Mouse (Mus musculus): ENCODE measurements around the gene Fmnl3.
"Not testable (repeated sequence)": the region's sequence is repeated elsewhere in the genome, so short reads cannot be mapped to it uniquely, and the experiment has no call there.

Gene Fmnl3

DNA sequence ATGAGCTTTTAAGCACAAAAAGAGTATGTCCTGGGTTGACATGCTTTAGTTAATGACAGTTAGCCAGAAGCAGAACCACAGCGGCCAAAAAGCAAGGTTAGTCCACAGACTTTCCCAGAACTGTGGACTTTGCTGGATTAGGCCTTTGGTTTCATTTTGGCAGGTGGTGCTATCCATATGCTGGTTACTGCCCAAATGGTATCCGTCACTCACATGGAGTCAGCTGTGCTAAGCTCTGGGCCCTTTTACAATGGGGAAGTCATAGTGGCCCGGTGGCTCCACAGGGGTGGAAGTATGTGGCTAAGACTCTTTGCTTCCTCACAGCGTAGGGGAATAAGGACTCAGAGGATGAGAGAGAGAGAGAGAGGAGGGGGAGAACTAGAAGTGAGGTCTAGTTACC is 17.7 kb upstream of the Fmnl3 start:
- DNase-seq (ENCODE audit: low spot score), result no peak

DNA sequence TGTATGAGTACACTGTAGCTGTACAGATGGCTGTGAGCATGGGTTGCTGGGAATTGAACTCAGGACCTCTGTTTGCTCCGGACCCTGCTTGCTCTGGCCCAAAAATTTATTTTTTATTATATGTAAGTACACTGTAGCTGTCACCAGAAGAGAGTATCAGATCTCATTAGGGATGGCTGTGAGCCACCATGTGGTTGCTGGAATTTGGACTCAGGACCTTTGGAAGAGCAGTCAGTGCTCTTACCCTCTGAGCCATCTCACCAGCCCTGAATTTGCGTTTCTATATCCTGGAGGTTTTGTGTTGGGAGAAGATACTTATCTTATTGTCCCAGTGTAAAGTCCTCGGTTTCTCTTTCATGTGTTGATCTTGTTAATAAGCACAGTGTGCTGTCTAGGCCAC is 16.5 kb upstream of the Fmnl3 start:
- DNase-seq (ENCODE audit: low spot score), result no peak

DNA sequence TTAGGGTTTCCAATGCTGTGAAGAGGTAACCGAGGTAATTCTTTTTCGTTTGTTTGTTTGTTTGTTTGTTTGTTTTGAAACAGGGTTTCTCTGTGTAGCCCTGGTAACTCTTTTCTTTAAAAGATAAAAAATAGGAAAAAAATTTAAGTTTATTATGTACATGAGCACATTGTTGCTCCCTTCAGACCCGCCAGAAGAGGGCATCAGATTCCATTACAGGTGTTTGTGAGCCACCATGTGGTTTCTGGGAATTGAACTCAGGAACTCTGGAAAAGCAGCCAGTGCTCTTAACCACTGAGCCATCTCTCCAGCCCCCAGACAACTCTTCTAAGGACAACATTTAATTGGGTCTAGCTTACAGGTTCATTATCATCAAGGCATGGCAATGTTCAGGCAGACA is 15.8 kb upstream of the Fmnl3 start:
- DNase-seq (ENCODE audit: low spot score), result not testable (repeated sequence)

DNA sequence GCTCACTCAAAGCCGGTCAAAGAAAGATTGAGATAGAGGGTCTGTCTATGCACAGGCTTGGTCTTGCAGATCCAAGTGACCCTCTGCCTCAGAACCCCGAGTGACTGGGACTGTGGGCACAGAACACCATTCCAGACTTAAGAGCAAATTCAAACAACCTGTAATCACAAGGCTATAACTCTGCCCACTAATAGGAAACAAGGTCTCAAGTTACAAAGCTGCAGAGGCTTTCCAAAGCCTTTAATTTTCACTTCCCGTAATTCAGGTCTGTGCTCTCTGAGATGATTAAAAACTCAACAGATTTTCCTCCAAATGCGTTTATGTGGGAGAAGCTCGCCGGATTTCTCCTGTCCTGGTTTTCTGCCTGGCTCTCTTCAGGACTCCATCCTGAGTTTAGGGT is 13.8 kb upstream of the Fmnl3 start:
- no peak for DNase-seq (ENCODE audit: low spot score)

DNA sequence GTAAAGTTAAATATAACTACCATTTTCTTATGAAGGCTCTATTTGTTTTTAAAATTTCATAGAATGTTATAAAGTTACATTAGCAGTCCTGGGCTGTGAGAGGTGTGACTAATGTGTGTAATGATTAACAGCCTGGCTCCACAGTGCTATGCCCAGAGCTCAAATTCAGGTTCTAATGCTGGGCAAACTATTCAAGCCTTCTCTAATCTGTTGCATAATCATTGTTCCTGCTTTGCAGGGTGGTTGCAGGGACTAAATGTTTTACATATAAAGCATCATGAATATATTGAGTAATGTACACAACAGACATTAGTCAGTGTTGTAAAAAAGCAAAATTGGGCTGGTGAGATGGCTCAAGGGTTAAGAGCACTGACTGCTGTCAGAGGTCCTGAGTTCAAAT is 12.6 kb upstream of the Fmnl3 start:
- no peak for DNase-seq (ENCODE audit: low spot score)

DNA sequence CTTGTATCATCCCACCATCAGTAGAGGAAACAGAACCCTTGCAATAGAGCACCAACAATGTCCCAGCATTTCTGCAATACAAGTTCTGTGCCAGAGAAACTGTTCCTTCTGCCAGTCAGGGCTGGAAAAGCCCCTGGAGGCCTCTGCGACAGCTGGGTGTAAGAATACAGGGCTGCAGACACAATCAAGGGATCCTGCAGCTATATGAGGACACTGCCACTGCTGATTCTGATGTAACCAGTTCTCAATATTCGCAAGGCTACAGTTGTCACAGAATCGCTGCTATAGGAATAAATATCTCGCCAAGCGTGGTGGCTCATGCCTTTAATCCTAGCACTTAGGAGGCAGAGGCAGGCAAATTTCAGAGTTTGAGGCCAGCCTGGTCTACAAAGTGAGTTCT is 6.0 kb upstream of the Fmnl3 start:
- no peak for DNase-seq (ENCODE audit: low spot score)

DNA sequence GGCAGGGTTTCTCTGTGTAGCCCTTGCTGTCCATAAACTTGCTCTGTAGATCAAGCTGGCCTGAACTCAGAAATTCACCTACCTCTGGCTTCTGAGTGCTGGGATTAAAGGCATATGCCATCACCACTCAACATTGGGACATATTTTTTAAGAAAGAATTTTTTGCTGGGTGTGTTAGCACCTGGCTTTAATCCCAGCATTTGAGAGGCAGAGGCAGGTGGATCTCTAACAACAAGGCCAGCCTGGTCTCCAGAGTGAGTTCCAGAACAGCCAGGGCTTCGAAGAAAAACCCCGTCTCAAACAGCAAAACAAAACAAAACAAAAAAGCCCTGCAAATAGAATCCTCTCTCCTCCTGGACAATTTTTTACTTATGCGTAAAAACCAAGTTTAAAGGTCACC is 5.3 kb upstream of the Fmnl3 start:
- DNase-seq (ENCODE audit: low spot score), result no peak

DNA sequence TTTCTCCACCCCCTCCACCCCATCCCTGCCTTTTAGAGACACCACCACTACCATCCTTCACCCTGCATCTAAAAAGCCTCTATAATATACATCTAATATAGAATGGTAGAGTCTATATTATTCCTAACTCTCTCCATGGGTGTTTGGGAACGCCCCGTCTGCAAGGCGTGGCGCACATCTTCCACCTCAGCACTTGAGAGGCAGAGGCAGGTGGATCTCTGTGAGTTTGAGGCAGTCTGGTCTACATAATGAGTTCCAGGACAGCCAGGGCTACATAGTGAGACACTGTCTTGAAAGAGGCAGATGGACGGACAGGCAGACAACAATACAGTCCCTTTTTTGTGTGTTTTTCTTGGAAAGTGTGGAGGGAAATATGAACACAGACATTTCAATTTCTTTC is 4.8 kb upstream of the Fmnl3 start:
- no peak for DNase-seq (ENCODE audit: low spot score)

DNA sequence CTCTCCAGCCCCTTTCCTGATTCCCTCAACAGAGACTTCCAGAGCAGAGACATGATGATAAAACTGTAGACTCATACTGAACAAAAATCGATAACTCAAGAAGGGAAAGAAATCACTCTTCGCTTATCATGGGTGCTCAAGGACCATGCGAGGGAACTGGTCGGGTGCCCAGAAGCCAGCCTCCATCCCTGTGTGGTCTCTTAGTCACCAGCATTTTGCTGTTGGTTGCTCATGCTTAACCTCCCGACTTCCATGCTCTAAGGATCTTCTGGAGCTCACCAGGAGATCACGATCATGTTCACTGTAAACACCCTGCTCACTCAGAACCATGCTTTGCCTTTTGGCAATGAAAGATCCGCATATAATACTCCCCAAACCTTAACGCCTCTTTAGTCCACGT is 2.5 kb upstream of the Fmnl3 start:
- DNase-seq (ENCODE audit: low spot score), result no peak

DNA sequence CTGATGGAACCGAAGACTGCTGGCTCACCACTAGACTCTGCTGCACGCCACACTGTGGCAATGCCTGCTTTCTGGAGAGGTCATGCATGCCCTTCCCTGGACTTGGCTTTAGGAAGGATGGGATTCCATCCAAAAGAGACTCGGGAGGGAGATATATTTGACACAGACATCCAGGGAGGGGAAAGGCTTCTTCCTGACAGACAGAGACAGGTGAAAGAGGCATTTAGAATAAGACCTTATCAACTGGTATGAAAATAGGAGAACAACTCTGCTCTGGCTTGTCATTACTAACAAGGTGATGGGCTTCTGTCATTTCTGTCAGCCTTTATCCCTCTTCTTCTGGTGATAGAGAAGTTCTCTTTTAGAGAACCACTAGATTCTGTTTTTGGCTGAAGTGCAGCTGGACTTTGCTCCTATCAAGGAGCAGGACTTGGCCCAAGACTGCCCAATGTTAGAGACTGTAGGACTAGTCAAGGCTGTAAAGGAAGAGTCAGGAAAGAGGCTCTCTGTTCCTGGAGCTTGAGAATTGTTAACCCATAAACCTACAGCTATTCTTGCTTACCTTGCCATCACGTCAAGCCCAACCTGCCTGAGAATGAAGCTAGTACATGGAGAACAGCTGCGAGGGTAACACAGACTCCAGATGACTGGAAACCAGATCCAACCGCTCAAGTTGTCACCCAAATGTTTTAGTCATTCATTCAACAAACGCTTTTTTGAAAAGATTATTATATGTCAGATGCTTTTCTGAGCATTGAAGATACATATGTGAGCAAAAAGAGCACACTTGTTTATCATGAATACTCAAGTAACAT is 1.5 kb upstream of the Fmnl3 start:
- DNase-seq (ENCODE audit: low spot score), result no peak

DNA sequence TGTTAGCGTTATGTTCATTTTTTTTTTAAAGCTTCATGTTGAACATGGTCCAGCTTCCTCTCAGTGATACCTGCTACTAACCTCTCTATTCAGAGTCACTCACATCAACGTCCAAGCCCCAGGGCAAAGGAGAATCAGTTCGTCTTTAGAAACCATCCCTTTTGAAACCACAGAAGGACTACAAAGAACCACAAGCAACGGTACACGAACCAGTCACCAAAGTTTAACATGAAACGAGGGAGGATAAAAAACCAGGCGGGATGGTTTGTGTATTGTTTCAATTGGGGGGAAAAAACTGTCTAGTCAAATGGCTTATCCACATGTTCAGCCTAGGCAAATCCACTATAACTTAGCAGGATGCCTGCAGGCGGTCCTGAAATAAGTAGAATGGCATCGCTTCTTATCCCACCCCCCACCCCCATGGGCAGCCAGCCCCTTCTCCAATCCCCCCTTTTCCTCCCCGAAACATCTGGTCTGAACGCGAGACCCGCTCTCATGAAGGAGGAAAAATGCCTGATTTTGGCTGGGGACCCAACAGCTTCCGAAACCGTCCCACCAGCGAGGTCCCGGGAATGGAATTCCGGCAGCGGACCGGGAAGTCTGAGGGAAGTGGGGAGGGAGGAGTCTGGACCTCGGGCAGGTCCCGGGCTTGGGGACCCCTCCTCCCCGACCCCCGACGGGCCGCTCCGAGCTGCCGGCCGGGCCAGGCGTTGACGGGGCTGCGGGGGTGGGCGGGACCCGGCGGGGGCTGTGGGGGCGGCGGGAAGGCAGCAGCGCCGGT is 701 bp downstream of the Fmnl3 start:
- peak; percentile 52 for DNase-seq (ENCODE audit: low spot score)

DNA sequence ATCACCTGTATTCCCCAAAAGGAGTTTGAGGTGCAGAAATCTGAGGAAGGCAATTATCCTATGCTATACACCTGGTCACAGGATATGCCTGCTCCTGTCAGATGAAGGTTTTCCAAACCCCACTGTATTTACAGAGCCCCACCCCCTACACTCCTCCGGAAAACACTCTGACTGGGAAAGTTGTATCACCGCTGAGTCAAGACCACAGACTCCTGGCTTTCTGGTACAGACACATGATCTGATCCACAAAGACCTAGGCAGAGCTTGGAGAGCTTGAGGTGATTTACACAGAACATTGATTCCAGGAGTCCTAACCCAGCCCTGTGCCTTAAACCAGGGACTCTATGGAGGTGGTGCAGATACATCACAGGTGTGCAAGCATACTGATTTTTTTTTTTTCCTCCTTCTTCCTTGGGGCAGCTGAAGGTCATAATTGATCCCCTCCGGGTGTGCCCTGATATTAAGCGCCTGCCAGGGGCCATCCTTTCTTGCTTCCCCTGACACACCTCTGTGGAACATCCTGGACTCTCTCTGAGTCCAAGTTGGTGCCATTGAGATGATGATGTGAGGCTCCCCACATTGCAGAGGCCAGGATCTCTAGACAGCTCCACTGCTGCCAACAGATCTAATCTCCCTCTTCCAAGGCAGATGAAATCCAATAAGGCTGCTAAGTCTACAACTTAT is 1.6 kb downstream of the Fmnl3 start:
- no peak for DNase-seq (ENCODE audit: low spot score)

DNA sequence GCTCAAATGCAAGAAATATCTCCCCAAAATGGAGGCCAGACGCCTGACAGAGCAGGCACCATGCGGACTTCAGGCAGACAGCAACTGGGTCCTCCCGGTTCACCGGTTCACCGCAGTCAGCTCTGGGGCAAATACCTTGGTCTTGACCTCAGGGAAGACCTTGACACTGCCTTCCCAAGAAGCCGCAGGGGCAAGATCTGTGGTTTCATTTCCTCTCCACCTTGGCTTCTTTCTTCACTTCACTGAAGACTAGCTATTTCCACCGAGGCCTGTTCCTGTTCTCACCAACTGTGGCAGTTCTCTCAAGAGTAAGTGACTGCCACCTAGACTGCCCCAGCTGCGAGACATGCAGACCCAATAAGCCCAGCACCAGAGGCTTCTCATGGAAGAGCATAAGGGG is 5.4 kb downstream of the Fmnl3 start:
- no peak for DNase-seq (ENCODE audit: low spot score)

DNA sequence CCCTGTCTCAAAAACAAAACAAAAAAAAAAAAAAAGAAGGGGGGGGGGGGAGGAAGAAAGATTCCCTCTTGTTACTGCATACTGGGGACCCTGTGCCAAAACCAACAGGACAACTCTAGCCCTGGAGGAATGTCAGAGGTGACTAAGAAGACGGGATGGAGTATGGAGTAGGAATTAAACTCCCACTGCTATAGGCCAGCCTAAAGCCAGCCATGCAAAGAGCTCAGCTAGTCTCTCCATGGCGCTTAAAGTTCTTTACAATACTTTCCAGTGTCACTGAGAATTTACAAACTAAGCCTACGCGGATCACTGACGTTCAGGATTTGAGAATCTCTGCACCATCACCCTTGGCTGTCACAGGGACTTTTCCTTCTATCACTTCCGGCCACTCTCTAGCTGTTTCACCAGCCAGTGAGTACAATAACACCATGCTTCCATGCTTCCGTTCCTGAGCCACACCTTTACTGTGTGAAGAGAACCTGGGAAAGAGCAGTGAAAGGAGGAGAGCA is 6.2 kb downstream of the Fmnl3 start:
- DNase-seq (ENCODE audit: low spot score), result no peak

DNA sequence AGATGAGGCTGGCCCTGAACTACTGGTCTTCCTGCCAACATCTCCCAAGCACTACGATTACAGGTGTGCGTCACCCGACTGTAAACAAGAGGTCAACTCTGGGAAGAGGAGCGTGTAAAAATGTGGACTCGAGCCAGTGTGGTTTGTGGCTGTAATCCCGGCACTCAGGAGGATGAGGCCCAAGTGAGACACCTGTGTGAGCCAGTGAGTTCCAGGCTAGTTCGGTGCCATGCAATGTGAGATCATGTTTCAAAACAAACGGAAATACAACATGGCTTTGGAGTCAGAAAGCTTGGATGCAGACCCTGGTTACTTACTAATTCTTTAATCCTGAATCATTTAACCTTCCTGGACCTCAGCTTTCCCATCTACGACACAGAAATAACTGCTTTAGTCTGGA is 11.3 kb downstream of the Fmnl3 start:
- no peak for DNase-seq (ENCODE audit: low spot score)

DNA sequence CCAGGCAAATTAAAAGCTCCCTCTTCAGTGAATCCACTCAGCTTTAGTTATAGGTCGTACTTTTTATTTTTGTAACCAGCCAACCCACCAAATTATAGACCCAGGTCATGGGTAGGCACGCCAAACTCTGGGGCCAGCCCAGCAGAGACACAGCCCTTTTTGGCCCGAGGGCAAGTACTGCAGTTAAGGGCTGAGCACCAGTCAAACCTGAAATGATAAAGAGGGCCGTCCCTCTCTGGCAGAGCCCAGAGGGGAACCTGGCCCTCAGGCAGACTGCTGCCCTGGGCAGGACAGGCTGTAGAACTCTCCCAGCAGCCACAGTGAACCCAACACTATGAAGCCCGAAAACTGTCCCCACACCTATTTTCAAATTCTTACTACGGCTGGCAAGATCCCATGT is 13.8 kb downstream of the Fmnl3 start:
- DNase-seq (ENCODE audit: low spot score), result no peak

DNA sequence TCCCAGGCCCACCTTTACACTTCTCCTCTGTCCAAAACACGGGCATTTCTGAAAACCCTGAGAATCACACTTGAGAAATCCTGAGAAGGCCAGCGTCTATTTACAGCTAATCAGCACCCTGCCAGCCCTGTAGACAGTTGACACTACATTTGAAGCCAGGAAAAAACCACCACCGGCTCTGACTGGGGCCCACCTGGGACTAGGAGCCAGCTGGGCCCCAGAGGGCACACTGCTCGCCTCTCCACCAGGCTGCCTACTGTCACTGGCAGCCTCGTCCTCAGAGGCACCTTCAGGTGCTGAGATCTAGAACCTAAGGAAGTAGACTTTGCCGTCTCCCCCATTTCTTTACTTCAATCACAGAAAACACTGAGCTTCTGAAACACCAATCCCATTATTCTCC is 14.6 kb downstream of the Fmnl3 start:
- DNase-seq (ENCODE audit: low spot score), result no peak

DNA sequence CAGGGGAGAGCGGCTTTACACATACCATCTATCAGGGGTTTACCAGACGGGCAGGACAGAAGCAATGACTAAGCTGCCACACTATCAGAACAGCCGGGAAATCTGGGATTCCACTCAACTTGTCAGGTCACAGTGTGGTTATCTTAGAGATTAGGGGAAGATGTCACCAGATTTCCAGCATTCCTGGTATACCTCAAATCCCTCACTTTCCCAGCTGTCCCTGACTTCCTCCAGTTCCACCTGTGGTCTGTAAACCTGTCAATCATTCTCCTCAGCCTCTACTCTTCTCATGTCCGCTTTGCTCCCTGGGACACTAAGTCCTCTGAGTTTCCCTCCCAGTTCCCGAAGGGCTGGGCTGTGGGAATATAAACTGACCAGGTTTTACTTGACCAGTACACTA is 18.0 kb downstream of the Fmnl3 start:
- DNase-seq (ENCODE audit: low spot score), result no peak

DNA sequence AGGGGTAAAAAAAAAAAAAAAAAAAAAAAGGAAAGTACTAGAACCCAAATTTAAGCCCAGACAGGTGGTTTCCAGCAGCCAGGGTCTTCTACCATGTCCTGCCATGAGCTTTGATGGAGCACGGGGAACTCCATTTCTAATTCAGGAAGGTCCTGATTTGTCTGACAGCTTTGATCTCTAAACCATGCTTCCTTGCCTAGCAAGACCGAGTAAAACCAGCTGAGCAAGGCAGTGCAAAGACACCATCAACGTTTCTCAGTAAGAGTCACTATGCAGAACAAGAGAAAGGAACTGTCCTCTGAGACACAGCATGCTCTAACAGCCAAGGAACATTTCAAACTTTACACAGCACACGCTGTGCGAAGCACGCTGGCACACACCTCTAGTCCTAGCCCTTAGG is 18.7 kb downstream of the Fmnl3 start:
- no peak for DNase-seq (ENCODE audit: low spot score)

DNA sequence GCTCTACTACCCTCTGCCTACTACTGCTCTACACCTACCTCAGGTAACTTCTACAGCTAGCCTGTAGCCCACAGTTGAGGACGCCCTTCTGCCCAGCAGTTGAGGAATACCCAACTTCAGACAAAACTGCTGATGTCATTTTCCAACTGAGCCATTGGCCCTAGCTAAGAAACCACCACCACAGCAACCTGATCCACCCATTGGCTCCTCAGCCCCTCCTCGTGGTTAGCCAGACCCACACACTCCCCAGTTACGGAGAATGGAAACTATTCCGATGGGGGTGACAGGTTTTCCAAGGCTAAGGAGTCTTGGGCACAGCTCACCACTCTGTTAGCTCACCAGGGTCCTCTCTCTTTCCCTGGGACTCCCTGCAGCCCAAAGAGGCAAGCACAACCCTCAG is 25.3 kb downstream of the Fmnl3 start:
- DNase-seq (ENCODE audit: low spot score), result no peak

DNA sequence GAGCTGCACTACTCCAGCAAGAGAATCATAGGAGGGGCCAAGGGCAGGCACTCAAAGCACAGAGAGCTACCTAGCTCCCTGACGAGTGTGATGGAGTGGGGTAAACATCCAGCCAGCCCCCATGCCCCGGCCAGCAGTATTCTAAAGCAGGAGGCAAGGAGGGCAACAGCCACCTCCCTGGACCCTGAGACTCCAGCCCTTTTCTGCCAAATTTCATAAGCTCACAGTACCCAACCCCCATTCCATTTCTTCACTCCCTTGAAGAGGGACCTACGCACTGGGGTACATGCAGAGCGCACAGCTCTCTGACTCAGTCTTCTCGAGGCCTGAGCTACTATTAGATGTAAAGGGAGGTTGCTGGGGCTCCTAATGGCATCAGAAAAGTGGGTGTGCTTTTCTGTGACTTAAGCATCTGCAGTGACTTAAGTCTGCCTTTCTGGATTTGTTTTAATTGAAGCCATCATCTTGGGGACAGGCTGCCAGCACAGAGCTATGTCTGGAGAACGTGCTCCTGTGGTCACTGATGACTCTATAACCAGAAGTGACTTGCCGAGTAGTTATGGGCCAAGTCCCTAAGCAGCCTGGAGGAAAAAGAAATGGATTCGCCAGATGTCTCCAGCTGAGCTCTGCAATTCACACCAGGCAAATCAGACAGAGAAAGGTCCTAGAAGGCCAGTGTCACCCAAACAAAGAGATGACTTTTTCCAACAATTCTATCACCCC is 26.0 kb downstream of the Fmnl3 start:
- no peak for DNase-seq (ENCODE audit: low spot score)

DNA sequence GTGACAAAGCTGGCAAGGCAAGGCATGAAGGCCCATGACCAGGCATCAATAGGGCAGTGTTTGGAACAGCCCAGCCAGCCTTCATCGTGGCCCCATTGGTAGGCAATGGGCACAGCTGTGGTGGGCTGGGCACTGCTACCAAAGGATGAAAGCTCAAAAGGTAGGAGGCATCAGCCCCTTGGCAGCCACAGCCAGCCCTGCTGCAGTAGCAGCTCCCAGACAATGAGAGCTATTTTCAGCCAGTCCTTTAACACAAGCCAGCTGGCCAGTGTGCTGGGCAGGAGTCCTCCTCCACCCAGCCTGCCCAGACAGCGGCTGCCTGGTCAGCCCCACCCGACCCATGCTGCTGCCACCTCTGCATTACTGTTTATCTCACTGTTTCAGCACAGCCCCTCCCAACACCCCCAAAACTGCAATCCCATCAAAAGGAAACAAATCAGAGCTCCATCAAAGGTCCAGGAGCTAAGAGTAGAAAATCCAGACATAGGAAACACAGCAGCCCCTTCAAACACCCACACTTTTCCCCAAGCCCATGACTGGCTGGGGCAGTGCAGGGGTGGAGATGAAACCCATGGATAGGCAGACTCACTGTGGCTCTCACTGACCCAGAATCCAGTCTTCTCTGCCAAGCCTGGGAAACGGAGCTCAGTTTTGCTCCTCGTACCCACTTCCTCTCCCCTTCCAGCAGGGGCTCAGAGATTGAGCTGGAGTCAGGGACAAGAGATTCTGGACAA is 26.7 kb downstream of the Fmnl3 start:
- no peak for DNase-seq (ENCODE audit: low spot score)
